Mouse (Mus musculus) midbrain, postnatal 0 days (tissue): ENCODE results near the gene Zfp865. TPM values are rescaled to one million over a fixed set of nuclear protein-coding genes. Genes with fewer than 3 reads are reported as not detected.
"Not testable (repeated sequence)": the region's sequence is repeated elsewhere in the genome, so short reads cannot be mapped to it uniquely, and the experiment has no call there.

Source experiments
- ATAC-seq: fragments of 200-750 bp; cut with Nextera tagmentation; 2 replicates; pipeline ENCODE4 v1.8.0; 2017; ENCODE audit warnings: moderate number of reproducible peaks, mild to moderate bottlenecking, moderate TSS enrichment, moderate library complexity; ENCODE audit not compliant: low FRiP score
- DNase-seq: peaks from one replicate; pipeline ENCODE4 v3.0.0-alpha.2; 2015; ENCODE audit warnings: low spot score
- H3K27ac ChIP-seq: fragments of 300-500 bp; sonication (generic); 2 replicates; pipeline ENCODE4 v1.5.1; 2014; ENCODE audit warnings: low read depth, mild to moderate bottlenecking, low read length, mixed read lengths
- H3K27me3 ChIP-seq: fragments of 300-500 bp; sonication (generic); 2 replicates; pipeline ENCODE4 v1.6.1; 2014; ENCODE audit warnings: low read length, control low read depth, mixed read lengths; ENCODE audit not compliant: insufficient read depth
- H3K36me3 ChIP-seq: fragments of 300-500 bp; sonication (generic); 2 replicates; pipeline ENCODE4 v1.6.1; 2014; ENCODE audit warnings: low read length, control low read depth, mixed read lengths; ENCODE audit not compliant: insufficient read depth
- H3K4me1 ChIP-seq: fragments of 300-500 bp; sonication (generic); 2 replicates; pipeline ENCODE4 v1.6.1; 2014; ENCODE audit warnings: mild to moderate bottlenecking, control low read depth, antibody characterized with exemption, low read length, mixed read lengths; ENCODE audit not compliant: insufficient read depth
- H3K4me2 ChIP-seq: fragments of 300-500 bp; sonication (generic); 2 replicates; pipeline ENCODE4 v1.6.1; 2014; ENCODE audit warnings: low read depth, mild to moderate bottlenecking, low read length, mixed read lengths; ENCODE audit not compliant: poor library complexity, severe bottlenecking
- H3K4me3 ChIP-seq: fragments of 300-500 bp; sonication (generic); 2 replicates; pipeline ENCODE4 v1.5.1; 2014; ENCODE audit warnings: low read depth, mild to moderate bottlenecking, low read length, moderate library complexity
- H3K9ac ChIP-seq: fragments of 300-500 bp; sonication (generic); replicated peaks from 2 replicates; pipeline ENCODE4 v1.6.1; 2014; ENCODE audit warnings: mild to moderate bottlenecking, low read length, moderate library complexity, mixed read lengths; ENCODE audit not compliant: poor library complexity, severe bottlenecking
- H3K9me3 ChIP-seq: fragments of 300-500 bp; sonication (generic); 2 replicates; pipeline ENCODE4 v1.6.1; 2016; ENCODE audit warnings: low read length, control low read depth
- CTCF ChIP-seq: IDR thresholded peaks from 2 replicates; pipeline ENCODE4 v1.5.1; 2016; ENCODE audit warnings: antibody characterized with exemption, mild to moderate bottlenecking
- WGBS: fragments of 180-500 bp; shearing (Covaris S2); extraction: QIAGEN DNeasy Blood & Tissue Kit; methylation state at CpG from one replicate; pipeline ENCODE4 v1.1.7; 2014; 5-methylcytosine and 5-hydroxymethylcytosine counted together
- polyA plus RNA-seq: library from polyadenylated mRNA; unstranded; fragments of >200 nt; fragmentation: Nextera tagmentation; extraction: Ambion mirVana; gene quantifications from 2 replicates; pipeline ENCODE4 v1.2.1, GENCODE M21; 2015
- total RNA-seq: library from RNA; depleted of rRNA; stranded (reverse); fragments of >200 nt; gene quantifications from 2 replicates; pipeline ENCODE4 v1.2.3, GENCODE M21; 2014

The Zfp865 gene
- total and polyA plus RNA-seq, 2 experiments from 2014 or later: 6.8 to 48.4 TPM

DNA sequence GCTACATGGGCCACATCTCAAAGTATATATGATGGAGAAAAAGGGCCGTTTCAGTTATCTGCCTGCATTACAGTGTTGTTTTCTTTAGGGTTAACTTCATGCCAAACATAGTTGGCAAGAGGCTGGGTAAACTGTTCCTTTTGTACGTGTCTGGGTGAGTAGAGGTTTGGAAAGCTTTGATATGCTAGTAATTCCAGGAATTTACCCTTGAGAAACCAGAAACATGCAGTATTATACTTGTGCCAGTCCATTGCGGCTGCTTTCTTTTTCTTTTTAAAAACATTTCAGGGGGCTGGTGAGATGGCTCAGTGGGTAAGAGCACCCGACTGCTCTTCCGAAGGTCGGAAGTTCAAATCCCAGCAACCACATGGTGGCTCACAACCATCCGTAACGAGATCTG lies 23.2 kb upstream of the Zfp865 start:
- peak overlapping the region; percentile 99 for H3K9ac ChIP-seq
- DNase-seq: no peak
- H3K27ac ChIP-seq: peak overlapping the region; percentile 88
- 61% methylated on average over 6 of the region's 8 CpGs for WGBS
- H3K9me3 ChIP-seq: no peaks in the 10 kb centered on the region
- no peak for ATAC-seq
- H3K4me1 ChIP-seq: peaks cover 14% of the 10 kb centered on the region
- TF ChIP-seq CTCF: no peak
- H3K4me3 ChIP-seq: peak overlapping the region; percentile 84
- peak overlapping the region; percentile 91 for H3K4me2 ChIP-seq
- peaks cover 12% of the 10 kb centered on the region for H3K36me3 ChIP-seq
- H3K27me3 ChIP-seq: no peaks in the 10 kb centered on the region

DNA sequence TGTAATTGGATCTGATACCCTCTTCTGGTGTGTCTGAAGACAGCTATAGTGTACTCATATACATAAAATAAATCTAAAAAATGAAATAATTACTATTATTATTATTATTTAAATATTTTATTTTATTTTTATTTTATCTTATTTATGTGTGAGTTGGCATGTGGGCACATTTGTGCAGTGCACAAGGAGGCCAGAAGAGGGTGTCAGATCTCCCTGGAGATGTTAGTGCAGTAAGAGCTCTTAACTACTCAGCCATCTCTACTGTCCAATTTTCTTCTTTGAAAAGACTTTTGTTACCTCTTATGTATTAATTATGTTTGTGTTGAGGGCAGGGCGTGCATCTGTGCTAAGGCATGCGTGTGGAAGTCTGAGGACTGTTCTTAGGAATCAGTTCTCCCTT lies 20.3 kb upstream of the Zfp865 start:
- DNase-seq (no peak), ATAC-seq (no peak)
- Histone ChIP-seq H3K4me3 (no peak overlapping the region), H3K27ac (no peak overlapping the region), H3K27me3 (no peaks in the 10 kb centered on the region), H3K9me3 (no peaks in the 10 kb centered on the region), H3K4me1 (peaks cover 5% of the 10 kb centered on the region; the same call in 1 of the 2 replicates), H3K4me2 (no peak overlapping the region), H3K9ac (no peak overlapping the region), H3K36me3 (no peaks in the 10 kb centered on the region)
- WGBS: 74% methylated on average over 2 of the region's 2 CpGs
- TF ChIP-seq CTCF: peak; percentile 48

DNA sequence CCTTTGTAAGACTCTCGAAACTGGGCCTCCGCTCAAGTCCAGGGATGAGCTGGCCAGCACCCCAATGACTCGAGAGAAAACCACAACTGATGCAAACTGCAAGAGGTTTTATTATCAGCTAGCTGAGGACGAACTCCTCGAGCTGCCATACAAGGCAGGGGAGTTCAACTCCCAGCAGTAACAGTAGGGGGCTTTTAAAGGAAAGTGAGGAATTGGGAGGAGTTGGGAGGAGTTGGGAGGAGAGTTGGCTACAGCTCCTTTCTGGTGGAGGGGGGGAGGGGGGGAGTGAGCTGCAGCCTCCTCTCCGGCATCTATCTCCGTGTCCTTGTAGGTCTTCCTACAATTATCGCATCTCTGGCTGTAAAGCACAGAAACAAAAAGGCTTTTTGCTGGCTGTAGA lies 17.3 kb upstream of the Zfp865 start:
- not testable (repeated sequence) for H3K9me3 ChIP-seq, H3K4me2 ChIP-seq, ATAC-seq, H3K27me3 ChIP-seq, H3K4me3 ChIP-seq, H3K9ac ChIP-seq, DNase-seq, H3K4me1 ChIP-seq, H3K27ac ChIP-seq
- 70% methylated on average over 8 of the region's 8 CpGs for WGBS
- H3K36me3 ChIP-seq: peaks cover 11% of the 10 kb centered on the region

DNA sequence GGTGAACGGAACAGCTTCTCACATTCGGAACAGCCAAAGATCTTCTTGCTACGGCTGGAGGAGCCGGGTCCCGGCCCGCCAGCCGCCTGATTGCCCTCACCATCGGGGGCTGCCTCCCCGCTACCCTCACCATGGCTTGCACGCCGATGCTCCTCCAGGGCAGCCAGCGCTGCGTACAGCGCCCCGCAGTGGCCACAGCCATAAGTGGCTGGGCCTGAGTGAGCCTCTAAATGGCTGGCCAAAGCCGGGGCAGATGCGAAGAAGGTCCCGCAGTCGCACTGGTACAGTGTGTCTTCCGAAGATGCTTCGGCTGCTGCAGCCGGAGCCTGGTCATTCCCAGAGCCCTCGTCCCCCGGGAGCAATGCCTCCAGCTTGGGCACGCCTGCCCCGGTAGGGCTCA lies 11.9 kb upstream of the Zfp865 start:
- Histone ChIP-seq H3K9ac (no peak overlapping the region), H3K4me2 (no peak overlapping the region), H3K4me1 (no peaks in the 10 kb centered on the region), H3K36me3 (peaks cover 55% of the 10 kb centered on the region), H3K27me3 (no peaks in the 10 kb centered on the region), H3K9me3 (no peaks in the 10 kb centered on the region), H3K4me3 (no peak overlapping the region), H3K27ac (no peak overlapping the region)
- ATAC-seq: no peak
- DNase-seq: no peak
- 94% methylated on average over 26 of the region's 26 CpGs for WGBS
- 0 out of 2 replicates have a peak, but pooled peaks have one; percentile 10 for TF ChIP-seq CTCF

DNA sequence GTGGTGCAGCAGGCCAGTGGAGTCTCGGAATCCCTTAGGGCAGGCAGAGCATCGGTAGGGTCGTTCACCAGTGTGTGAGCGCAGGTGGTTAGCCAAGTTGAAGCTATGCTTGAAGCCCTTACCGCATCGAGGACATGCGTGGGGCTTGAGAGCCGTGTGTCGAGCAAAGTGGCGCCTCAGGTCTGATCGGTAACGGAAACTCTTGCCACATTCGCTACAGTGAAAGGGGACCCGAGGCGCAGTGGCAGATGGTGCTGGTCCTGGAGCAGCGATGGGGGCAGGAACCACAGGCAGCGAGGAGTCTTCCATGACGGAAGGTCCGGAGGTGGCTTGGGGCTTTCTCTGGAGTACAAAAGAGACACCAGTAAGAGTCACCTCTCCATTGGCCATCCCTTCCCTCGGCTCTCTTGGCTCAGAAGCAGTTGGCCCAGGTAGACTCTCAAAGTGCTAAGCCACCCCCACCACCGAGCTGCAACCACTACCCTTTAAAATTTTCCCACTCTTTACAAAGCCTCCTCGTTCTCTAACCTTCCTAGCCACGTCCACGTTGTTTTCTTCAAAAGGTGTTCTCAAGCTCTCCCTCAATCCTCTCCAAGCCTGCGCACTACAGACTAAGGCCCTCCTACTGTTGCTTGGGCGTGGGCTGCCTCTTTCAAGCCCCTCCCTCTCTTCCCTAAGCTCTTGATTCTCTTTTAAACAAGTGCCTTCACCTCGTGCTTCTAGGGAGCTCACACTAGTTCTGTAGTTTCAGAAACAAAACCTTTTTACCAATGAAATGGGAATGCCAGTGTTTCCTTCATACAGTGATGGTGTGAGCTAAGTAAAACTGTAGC lies 7.3 kb upstream of the Zfp865 start:
- Histone ChIP-seq H3K27me3 (no peaks in the 10 kb centered on the region), H3K36me3 (peaks cover 43% of the 10 kb centered on the region), H3K4me1 (no peaks in the 10 kb centered on the region), H3K4me3 (no peak overlapping the region), H3K9me3 (no peaks in the 10 kb centered on the region), H3K9ac (no peak overlapping the region), H3K27ac (no peak overlapping the region), H3K4me2 (no peak overlapping the region)
- DNase-seq (no peak), ATAC-seq (no peak)
- no peak for TF ChIP-seq CTCF
- 92% methylated on average over 27 of the region's 27 CpGs for WGBS

DNA sequence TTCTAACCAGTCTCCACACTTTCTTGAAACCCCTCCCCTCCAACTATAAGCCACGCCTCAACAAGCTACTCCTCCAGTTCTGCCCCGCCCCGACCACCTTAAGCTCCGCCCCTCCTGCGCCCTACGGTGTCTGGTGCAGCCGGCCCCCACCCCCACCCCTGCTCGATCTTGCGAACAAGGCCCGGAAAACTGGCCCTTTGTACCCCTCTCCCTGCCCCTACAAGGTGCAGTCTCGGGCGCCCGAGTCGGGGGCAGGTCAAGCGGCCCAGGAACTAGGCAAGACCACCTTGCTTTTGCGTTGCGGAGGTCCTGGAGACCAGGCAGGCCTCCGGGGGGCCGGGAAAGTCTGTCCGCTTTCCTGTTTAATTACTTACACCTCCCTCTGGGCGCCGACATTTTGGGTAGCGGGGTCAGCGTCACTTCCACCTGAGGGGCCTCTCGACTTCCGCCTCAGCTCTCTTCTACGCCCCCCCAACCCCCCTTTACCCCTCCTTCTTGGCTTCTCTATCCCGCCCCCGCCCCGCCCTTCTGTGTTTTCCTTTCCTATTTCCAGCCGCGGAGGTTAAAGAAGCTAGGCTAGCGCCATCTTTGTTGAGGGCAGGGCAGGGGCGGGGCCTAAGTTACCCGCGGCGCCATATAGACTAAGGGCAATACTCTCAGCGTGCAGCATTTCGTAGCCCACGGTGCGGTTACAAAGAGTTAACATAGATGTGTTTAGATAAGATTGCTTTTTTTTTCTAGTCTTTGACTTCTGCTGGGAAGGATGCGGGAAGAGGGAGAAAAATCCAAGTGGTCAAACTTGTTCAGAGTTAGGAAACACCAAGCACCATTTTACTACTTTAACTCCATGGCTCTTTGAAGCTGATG lies 5.7 kb upstream of the Zfp865 start, which contains the start of the genes Zfp524 and Fiz1:
TSS of gene Zfp524 (plus strand) at position 165 of the 867 bp plus-strand sequence.
TSS of gene Fiz1 (minus strand) at position 447 of the 867 bp plus-strand sequence.
- H3K4me1 ChIP-seq: no peaks in the 10 kb centered on the region
- DNase-seq (peak; percentile 98), ATAC-seq (peak; percentile 86)
- H3K4me2 ChIP-seq: peak within 1 kb of the TSS; percentile 73
- TF ChIP-seq CTCF: no peak
- peaks cover 27% of the 10 kb centered on the region for H3K36me3 ChIP-seq
- no peaks in the 10 kb centered on the region for H3K9me3 ChIP-seq
- H3K4me3 ChIP-seq: peak within 1 kb of the TSS; percentile 85
- H3K27me3 ChIP-seq: no peaks in the 10 kb centered on the region
- peak within 1 kb of the TSS; percentile 97 for H3K27ac ChIP-seq
- H3K9ac ChIP-seq: peak within 1 kb of the TSS; percentile 92
- WGBS: under 1% methylated on average over 40 of the region's 42 CpGs
